Mouse (Mus musculus) cerebellum, adult 2 months (tissue): ENCODE data around the gene Cdk19.

Experiments
- CTCF ChIP-seq: fragments of 200-500 bp; IDR thresholded peaks from 2 replicates; pipeline ENCODE4 v1.5.1; 2011; ENCODE audit warnings: low read depth, mild to moderate bottlenecking, control low read depth, low read length, moderate library complexity, borderline replicate concordance; ENCODE audit not compliant: insufficient read depth
- POLR2A ChIP-seq: fragments of 200-500 bp; IDR thresholded peaks from 2 replicates; pipeline ENCODE4 v1.6.1; 2011; ENCODE audit warnings: low read length, control low read depth, borderline replicate concordance; ENCODE audit not compliant: insufficient read depth

GRCm38 (mm10) chr10:40332864-40333263 lies 6.5 kb upstream of the Cdk19 start:
- TF ChIP-seq CTCF (no peak), POLR2A (no peak)
